Comparison of ENCODE assay signal across 8 mouse cellular contexts in the genomic region with DNA sequence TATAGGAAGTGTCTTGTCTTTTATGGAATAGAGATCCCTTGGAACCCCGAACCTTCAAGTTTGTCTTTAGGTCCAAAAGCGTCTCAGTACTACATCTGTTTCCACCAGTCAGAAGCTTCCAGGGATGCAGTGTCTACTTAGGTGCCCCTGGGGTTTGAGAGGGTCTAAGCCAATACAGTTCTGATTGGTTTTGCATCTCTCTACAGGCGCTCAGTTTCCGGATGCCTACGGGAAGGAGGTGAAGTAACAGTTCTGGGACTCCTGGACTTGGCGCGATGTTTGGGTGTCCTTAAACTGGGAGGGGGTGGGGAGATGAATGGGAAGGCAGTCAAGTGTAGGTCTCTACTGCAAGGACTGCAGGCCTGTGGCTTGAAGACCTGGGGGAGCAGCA. TPM values are rescaled to one million over a fixed set of nuclear protein-coding genes. Genes with fewer than 3 reads are reported as not detected.
DNase-seq lines count a peak whose midpoint lies in the region; ATAC-seq lines count a peak whose summit lies in the region.

No protein-coding gene starts in this region.

- no peak for DNase-seq in heart, postnatal 10 days
- peak; percentile 69 for DNase-seq in NIH3T3 (ENCODE audit: low read depth)
- DNase-seq in hindbrain, embryonic 11.5 days (ENCODE audit: low spot score), result no peak
- DNase-seq in layer of hippocampus, adult 9-10 months (ENCODE audit: low spot score), result no peak
- DNase-seq in gastrocnemius, adult 18-20 months (ENCODE audit: low spot score), result no peak
- DNase-seq in gastrocnemius, postnatal 4 days (ENCODE audit: low spot score in 2 of 2), result no peak

- H3K4me2 ChIP-seq in heart, embryonic 14.5 days (ENCODE audit: low read length), result peak overlapping the region; percentile 89
- H3K4me2 ChIP-seq in hindbrain, embryonic 11.5 days (replicated peaks; ENCODE audit: low read depth, low read length), result peak overlapping the region; percentile 65
- peak overlapping the region; percentile 98 for H3K4me2 ChIP-seq in lung, embryonic 16.5 days (ENCODE audit: low read depth, low read length)

- intact Hi-C loops in heart, postnatal 10 days (cut with DNase I), result no loop called here

- H3K27me3 ChIP-seq in heart, embryonic 14.5 days (ENCODE audit: control insufficient read depth, insufficient read depth, low read length), result peaks cover 33% of the 10 kb centered on the region
- peaks cover 2% of the 10 kb centered on the region; the same call in 1 of the 2 replicates for H3K27me3 ChIP-seq in hindbrain, embryonic 11.5 days (ENCODE audit: control insufficient read depth, insufficient read depth, low read length)
- H3K27me3 ChIP-seq in lung, embryonic 16.5 days (ENCODE audit: control insufficient read depth, insufficient read depth, low read depth, low read length), result peaks cover 11% of the 10 kb centered on the region

- under 1% methylated on average over 7 of the region's 7 CpGs for WGBS in heart, embryonic 14.5 days
- 3% methylated on average over 7 of the region's 7 CpGs for WGBS in hindbrain, embryonic 11.5 days
- 1% methylated on average over 7 of the region's 7 CpGs for WGBS in lung, embryonic 16.5 days

- no peaks in the 10 kb centered on the region for H3K9me3 ChIP-seq in heart, embryonic 14.5 days (ENCODE audit: control insufficient read depth, low read length)
- no peaks in the 10 kb centered on the region for H3K9me3 ChIP-seq in hindbrain, embryonic 11.5 days (ENCODE audit: control insufficient read depth, low read length)
- no peaks in the 10 kb centered on the region for H3K9me3 ChIP-seq in lung, embryonic 16.5 days (ENCODE audit: control insufficient read depth, low read length)

- ATAC-seq in heart, embryonic 14.5 days (ENCODE audit: insufficient number of reproducible peaks, insufficient read depth, low FRiP score, low read depth), result no peak
- ATAC-seq in hindbrain, embryonic 11.5 days (ENCODE audit: low FRiP score), result 0 out of 2 replicates have a peak, but pooled peaks have one; percentile 0
- no peak for ATAC-seq in lung, embryonic 16.5 days (ENCODE audit: low read depth)

- H3K4me1 ChIP-seq in heart, embryonic 14.5 days (ENCODE audit: control insufficient read depth in 2 of 2, insufficient read depth in 2 of 2, low read length in 2 of 2), result peaks cover 3 to 20% of the 10 kb centered on the region in 2 experiments; a peak in 3 of 4 replicates
- peaks cover 18% of the 10 kb centered on the region for H3K4me1 ChIP-seq in hindbrain, embryonic 11.5 days (replicated peaks; ENCODE audit: control insufficient read depth, insufficient read depth, low read length)
- H3K4me1 ChIP-seq in lung, embryonic 16.5 days (replicated peaks; ENCODE audit: control insufficient read depth, insufficient read depth, low read length), result peaks cover 37% of the 10 kb centered on the region

- peak overlapping the region; percentile 67 to 83 for H3K27ac ChIP-seq in heart, embryonic 14.5 days (replicated peaks in 1 of 2; ENCODE audit: control insufficient read depth in 1 of 2, insufficient read depth in 1 of 2, low read depth in 2 of 2, low read length in 2 of 2)
- H3K27ac ChIP-seq in hindbrain, embryonic 11.5 days (ENCODE audit: low read depth, low read length), result peak overlapping the region; percentile 92
- peak overlapping the region; percentile 75 for H3K27ac ChIP-seq in lung, embryonic 16.5 days (ENCODE audit: low read length)

- peak overlapping the region; percentile 67 to 73 for H3K4me3 ChIP-seq in heart, embryonic 14.5 days (ENCODE audit: control insufficient read depth in 1 of 2, insufficient read depth in 1 of 2, low read depth in 1 of 2, low read length in 2 of 2)
- peak overlapping the region; percentile 85 for H3K4me3 ChIP-seq in hindbrain, embryonic 11.5 days (ENCODE audit: low read depth, low read length)
- peak overlapping the region; percentile 62 for H3K4me3 ChIP-seq in lung, embryonic 16.5 days (ENCODE audit: low read length)

- H3K9ac ChIP-seq in heart, embryonic 14.5 days (ENCODE audit: low read length), result peak overlapping the region; percentile 79
- peak overlapping the region; percentile 66 for H3K9ac ChIP-seq in hindbrain, embryonic 11.5 days (ENCODE audit: low read depth, low read length)
- H3K9ac ChIP-seq in lung, embryonic 16.5 days (ENCODE audit: low read length), result peak overlapping the region; percentile 74

- no peaks in the 10 kb centered on the region for H3K36me3 ChIP-seq in heart, embryonic 14.5 days (ENCODE audit: control insufficient read depth, insufficient read depth, low read length)
- H3K36me3 ChIP-seq in hindbrain, embryonic 11.5 days (ENCODE audit: control insufficient read depth, insufficient read depth, low read length), result 0 out of 2 replicates have a peak, but pooled peaks cover 2% of the 10 kb centered on the region
- no peaks in the 10 kb centered on the region for H3K36me3 ChIP-seq in lung, embryonic 16.5 days (ENCODE audit: control insufficient read depth, insufficient read depth, low read length)

RNA-seq across cellular contexts. Expression of a gene that starts 0.4 kb away (rescaled TPM):
- polyA plus RNA-seq in heart, embryonic 14.5 days (2014; fragmentation: Nextera tagmentation; extraction: Ambion mirVana), result 340 and 379 TPM in 2 replicates
- 100 to 1,000 TPM; 130 to 151 TPM for total RNA-seq in heart, postnatal 10 days (2021)
- polyA plus RNA-seq in hindbrain, embryonic 11.5 days (2014; fragmentation: Nextera tagmentation; extraction: Ambion mirVana), result 268 and 276 TPM in 2 replicates
- polyA plus RNA-seq in lung, embryonic 16.5 days (2015; fragmentation: Nextera tagmentation; extraction: Ambion mirVana), result 443 and 452 TPM in 2 replicates
- total RNA-seq in gastrocnemius, adult 18-20 months (2021), result 100 to 1,000 TPM; 141 to 164 TPM
- total RNA-seq in gastrocnemius, postnatal 4 days (2021), result 100 to 1,000 TPM in 1 of 2 experiments, 10 to 100 TPM in 1; 97.5 to 141 TPM

RNA-seq across cellular contexts. Expression of a gene that starts 1.1 kb away (rescaled TPM):
- polyA plus RNA-seq in heart, embryonic 14.5 days (2014; fragmentation: Nextera tagmentation; extraction: Ambion mirVana), result 2.4 and 2.6 TPM in 2 replicates
- total RNA-seq in heart, postnatal 10 days (2021), result 10 to 100 TPM; 13.6 TPM
- polyA plus RNA-seq in hindbrain, embryonic 11.5 days (2014; fragmentation: Nextera tagmentation; extraction: Ambion mirVana), result 11.5 and 16.1 TPM in 2 replicates
- polyA plus RNA-seq in lung, embryonic 16.5 days (2015; fragmentation: Nextera tagmentation; extraction: Ambion mirVana), result 4.4 and 5.0 TPM in 2 replicates
- total RNA-seq in gastrocnemius, adult 18-20 months (2021), result 1 to 10 TPM; 1.9 to 2.9 TPM
- total RNA-seq in gastrocnemius, postnatal 4 days (2021), result 10 to 100 TPM; 22.3 to 23.2 TPM

RNA-seq across cellular contexts. Expression of a gene that starts 7.5 kb away (rescaled TPM):
- 66.5 and 75.8 TPM in 2 replicates for polyA plus RNA-seq in heart, embryonic 14.5 days (2014; fragmentation: Nextera tagmentation; extraction: Ambion mirVana)
- total RNA-seq in heart, postnatal 10 days (2021), result 10 to 100 TPM; 52.5 to 59.7 TPM
- 62.2 and 62.6 TPM in 2 replicates for polyA plus RNA-seq in hindbrain, embryonic 11.5 days (2014; fragmentation: Nextera tagmentation; extraction: Ambion mirVana)
- 115 and 137 TPM in 2 replicates for polyA plus RNA-seq in lung, embryonic 16.5 days (2015; fragmentation: Nextera tagmentation; extraction: Ambion mirVana)
- 10 to 100 TPM; 10.1 to 12.7 TPM for total RNA-seq in gastrocnemius, adult 18-20 months (2021)
- 10 to 100 TPM; 39.3 to 41.4 TPM for total RNA-seq in gastrocnemius, postnatal 4 days (2021)

RNA-seq across cellular contexts. Expression of a gene that starts 16.7 kb away (rescaled TPM):
- polyA plus RNA-seq in heart, embryonic 14.5 days (2014; fragmentation: Nextera tagmentation; extraction: Ambion mirVana), result not detected in 2 replicates
- total RNA-seq in heart, postnatal 10 days (2021), result not detected
- 0.17 and 0.38 TPM in 2 replicates for polyA plus RNA-seq in hindbrain, embryonic 11.5 days (2014; fragmentation: Nextera tagmentation; extraction: Ambion mirVana)
- polyA plus RNA-seq in lung, embryonic 16.5 days (2015; fragmentation: Nextera tagmentation; extraction: Ambion mirVana), result not detected in 2 replicates
- not detected for total RNA-seq in gastrocnemius, adult 18-20 months (2021)
- under 1 TPM in 1 of 2 experiments, not detected in 1; 0.34 TPM for total RNA-seq in gastrocnemius, postnatal 4 days (2021)

RNA-seq across cellular contexts. Expression of a gene that starts 19.8 kb away (rescaled TPM):
- 0.15 TPM in 1 of 2 replicates, not detected in the other for polyA plus RNA-seq in heart, embryonic 14.5 days (2014; fragmentation: Nextera tagmentation; extraction: Ambion mirVana)
- not detected for total RNA-seq in heart, postnatal 10 days (2021)
- polyA plus RNA-seq in hindbrain, embryonic 11.5 days (2014; fragmentation: Nextera tagmentation; extraction: Ambion mirVana), result 0.52 TPM in 1 of 2 replicates, not detected in the other
- 10.8 and 11.8 TPM in 2 replicates for polyA plus RNA-seq in lung, embryonic 16.5 days (2015; fragmentation: Nextera tagmentation; extraction: Ambion mirVana)
- total RNA-seq in gastrocnemius, adult 18-20 months (2021), result under 1 TPM in 1 of 2 experiments, not detected in 1; 0.07 TPM
- total RNA-seq in gastrocnemius, postnatal 4 days (2021), result under 1 TPM in 1 of 2 experiments, not detected in 1; 0.13 TPM
